Mouse (Mus musculus) layer of hippocampus, adult 11-12 months (tissue): Measurements from ENCODE around the gene Slc6a8.

Source experiments
- DNase-seq: peaks from one replicate; pipeline ENCODE4 v3.0.0; 2022; ENCODE audit warnings: low spot score

The Slc6a8 gene

GRCm38 (mm10) chrX:73684978-73685377 is 12.0 kb downstream of the Slc6a8 start:
- DNase-seq: no peak

- no peak for DNase-seq
Observed at GRCm38 (mm10) chrX:73685629-73686028, 12.7 kb downstream of the Slc6a8 start.

- peak; percentile 58 for DNase-seq
Observed at GRCm38 (mm10) chrX:73690917-73691629, 18.1 kb downstream of the Slc6a8 start.

- no peak for DNase-seq
Observed at GRCm38 (mm10) chrX:73700472-73700871, 27.5 kb downstream of the Slc6a8 start.

GRCm38 (mm10) chrX:73715476-73716108 is 42.6 kb downstream of the Slc6a8 start:
- peak; percentile 25 for DNase-seq

- DNase-seq: peak; percentile 92
Observed at GRCm38 (mm10) chrX:73716109-73716661, 43.2 kb downstream of the Slc6a8 start, which contains the start of the genes Bcap31 and Abcd1. TSS of gene Bcap31 (minus strand) at chrX:73716175. TSS of gene Abcd1 (plus strand) at chrX:73716597.

- peak; percentile 18 for DNase-seq
Observed at GRCm38 (mm10) chrX:73716709-73717545, 44.0 kb downstream of the Slc6a8 start.

GRCm38 (mm10) chrX:73717667-73718066 is 44.7 kb downstream of the Slc6a8 start:
- DNase-seq: no peak

GRCm38 (mm10) chrX:73718271-73718670 is 45.3 kb downstream of the Slc6a8 start:
- peak; percentile 6 for DNase-seq

GRCm38 (mm10) chrX:73718686-73719362 is 45.9 kb downstream of the Slc6a8 start:
- peak; percentile 23 for DNase-seq

GRCm38 (mm10) chrX:73730908-73731307 is 58.0 kb downstream of the Slc6a8 start:
- no peak for DNase-seq
